Mouse (Mus musculus) liver, adult 2 months (tissue): ENCODE measurements around the gene Gja6.

Source experiments
- CTCF ChIP-seq: fragments of 200-500 bp; IDR thresholded peaks from 2 replicates; pipeline ENCODE4 v1.5.1; 2011; ENCODE audit warnings: low read depth, low read length, control low read depth
- POLR2A ChIP-seq: fragments of 200-500 bp; IDR thresholded peaks from 2 replicates; pipeline ENCODE4 v1.6.1; 2011; ENCODE audit warnings: low read length, control low read depth; ENCODE audit not compliant: insufficient read depth; ENCODE audit errors: extremely low read depth

GRCm38 (mm10) chrX:160949583-160949982, 42.7 kb upstream of the Gja6 start:
- no peak for TF ChIP-seq CTCF
- TF ChIP-seq POLR2A: no peak
